Comparison of ENCODE assay signal across 9 mouse cellular contexts in genomic region chr12:112339481-112340179, GRCm38 (mm10).
A peak's percentile ranks its signal among the peaks of the same experiment; 100 is the strongest.
DNase-seq lines count a peak whose midpoint lies in the region; ATAC-seq and TF ChIP-seq lines count a peak whose summit lies in the region.
"Had no signal": no experiment of that assay in that cellular context is flagged by ENCODE, and none has a peak within 500 bp of the region (broad histone marks: within the 10 kb centered on the region; RNA-seq: fewer than 3 reads in every experiment).

No protein-coding gene starts in this region.

- peak; percentile 48 for DNase-seq in gastrocnemius, adult 2 months
- no peak for DNase-seq in gastrocnemius, postnatal 4 days (ENCODE audit: low spot score in 2 of 2)
- peak; percentile 80 for DNase-seq in MN1 (ENCODE audit: low spot score)
- peak; percentile 59 for DNase-seq in fibroblast of lung, adult 2 months (ENCODE audit: low read depth)
- peak; percentile 57 for DNase-seq in lung, postnatal 14 days
- no peak for DNase-seq in gastrocnemius, adult 18-20 months (ENCODE audit: low spot score)
- no peak for DNase-seq in left cerebral cortex, postnatal 14 days (ENCODE audit: low spot score in 2 of 2)

- intact Hi-C loops in gastrocnemius, adult 2 months (cut with DNase I): no loop called here
- intact Hi-C loops in left cerebral cortex, postnatal 14 days (cut with DNase I): no loop called here

- no peak overlapping the region for H3K27ac ChIP-seq in gastrocnemius, adult 2 months
- H3K27ac ChIP-seq: liver, embryonic 15.5 days had no signal

- no peak for TF ChIP-seq CTCF in gastrocnemius, adult 2 months (IDR thresholded peaks at IDR 0.05)

- H3K4me3 ChIP-seq in gastrocnemius, adult 2 months: no peak overlapping the region
- H3K4me3 ChIP-seq: liver, embryonic 15.5 days had no signal

- no peak for ATAC-seq in inflammation-experienced regulatory T-cells, adult 6 months

Comparison
In these comparisons a context has a peak if more than half of its experiments do, and no peak if none do; other contexts are left out.
1. DNase-seq: peak in gastrocnemius, adult 2 months (single experiment), MN1 (single experiment), fibroblast of lung, adult 2 months (single experiment) and lung, postnatal 14 days (single experiment); none in gastrocnemius, postnatal 4 days (0 of 2), gastrocnemius, adult 18-20 months (single experiment) and left cerebral cortex, postnatal 14 days (0 of 2).